Mouse (Mus musculus) intestine, embryonic 14.5 days (tissue): ENCODE measurements around the gene Zfp579. TPM values are rescaled to one million over a fixed set of nuclear protein-coding genes. Genes with fewer than 3 reads are reported as not detected.
"Not testable (repeated sequence)": the region's sequence is repeated elsewhere in the genome, so short reads cannot be mapped to it uniquely, and the experiment has no call there.

Source experiments
- ATAC-seq: fragments of 200-750 bp; cut with Nextera tagmentation; replicated peaks from 2 replicates; pipeline ENCODE4 v1.8.0; 2017; ENCODE audit warnings: low read depth, moderate number of reproducible peaks, moderate TSS enrichment, moderate library complexity; ENCODE audit not compliant: low FRiP score, low TSS enrichment
- DNase-seq: peaks from one replicate; pipeline ENCODE4 v3.0.0-alpha.2; 2018; ENCODE audit warnings: low spot score
- H3K27ac ChIP-seq: fragments of 300-500 bp; sonication (generic); 2 replicates; pipeline ENCODE4 v1.5.1; 2014; ENCODE audit warnings: low read depth, mild to moderate bottlenecking, control low read depth
- H3K27me3 ChIP-seq: fragments of 300-500 bp; sonication (generic); replicated peaks from 2 replicates; pipeline ENCODE4 v1.6.1; 2014; ENCODE audit warnings: low read length, control low read depth; ENCODE audit not compliant: control insufficient read depth, insufficient read depth
- H3K36me3 ChIP-seq: fragments of 300-500 bp; sonication (generic); 2 replicates; pipeline ENCODE4 v1.6.1; 2014; ENCODE audit warnings: low read length, control low read depth; ENCODE audit not compliant: control insufficient read depth, insufficient read depth
- H3K4me1 ChIP-seq: fragments of 300-500 bp; sonication (generic); replicated peaks from 2 replicates; pipeline ENCODE4 v1.6.1; 2014; ENCODE audit warnings: low read length, control low read depth, mixed read lengths; ENCODE audit not compliant: control insufficient read depth, insufficient read depth
- H3K4me2 ChIP-seq: fragments of 300-500 bp; sonication (generic); 2 replicates; pipeline ENCODE4 v1.6.1; 2014; ENCODE audit warnings: low read length
- H3K4me3 ChIP-seq: fragments of 300-500 bp; sonication (generic); 2 replicates; pipeline ENCODE4 v1.5.1; 2014; ENCODE audit warnings: low read depth, low read length, control low read depth, mixed read lengths
- H3K9ac ChIP-seq: fragments of 300-500 bp; sonication (generic); 2 replicates; pipeline ENCODE4 v1.6.1; 2014; ENCODE audit warnings: mild to moderate bottlenecking, low read length
- H3K9me3 ChIP-seq: fragments of 300-500 bp; sonication (generic); 2 replicates; pipeline ENCODE4 v1.6.1; 2016; ENCODE audit warnings: low read length, control low read depth; ENCODE audit not compliant: control insufficient read depth
- WGBS: fragments of 180-500 bp; shearing (Covaris S2); extraction: QIAGEN DNeasy Blood & Tissue Kit; methylation state at CpG from one replicate; pipeline ENCODE4 v1.1.7; 2014; 5-methylcytosine and 5-hydroxymethylcytosine counted together
- polyA plus RNA-seq: library from polyadenylated mRNA; unstranded; fragments of >200 nt; fragmentation: Nextera tagmentation; extraction: Ambion mirVana; gene quantifications from 2 replicates; pipeline ENCODE4 v1.2.1, GENCODE M21; 2014

Gene Zfp579
- polyA plus RNA-seq, 1 experiment from 2014 or later, result 35.4 TPM

GRCm38 (mm10) chr7:5019576-5019975 is 23.6 kb upstream of the Zfp579 start:
- Histone ChIP-seq H3K4me3 (peak overlapping the region; percentile 73), H3K27ac (peak overlapping the region; percentile 94), H3K4me1 (peaks cover 20% of the 10 kb centered on the region), H3K9ac (peak overlapping the region; percentile 49; the same call in 1 of the 2 replicates), H3K4me2 (peak overlapping the region; percentile 95), H3K36me3 (peaks cover 29% of the 10 kb centered on the region)
- not testable (repeated sequence) for ATAC-seq, H3K9me3 ChIP-seq, H3K27me3 ChIP-seq, DNase-seq
- WGBS, result 26% methylated on average over 8 of the region's 8 CpGs

- Histone ChIP-seq H3K4me2 (no peak overlapping the region), H3K4me3 (no peak overlapping the region), H3K9ac (no peak overlapping the region), H3K36me3 (peaks cover 18% of the 10 kb centered on the region), H3K27ac (no peak overlapping the region), H3K27me3 (no peaks in the 10 kb centered on the region), H3K9me3 (peaks cover 2% of the 10 kb centered on the region; the same call in 1 of the 2 replicates), H3K4me1 (peaks cover 20% of the 10 kb centered on the region)
- WGBS, result 96% methylated on average over 21 of the region's 21 CpGs
- DNase-seq (no peak), ATAC-seq (no peak)
Observed at GRCm38 (mm10) chr7:5017931-5018330, 22.0 kb upstream of the Zfp579 start.

- no peak for ATAC-seq
Observed at GRCm38 (mm10) chr7:5017352-5017751, 21.4 kb upstream of the Zfp579 start.

GRCm38 (mm10) chr7:5016920-5017319 is 21.0 kb upstream of the Zfp579 start:
- Histone ChIP-seq H3K36me3 (peaks cover 17% of the 10 kb centered on the region), H3K9ac (no peak overlapping the region), H3K4me3 (no peak overlapping the region)

More at GRCm38 (mm10) chr7:5017352-5017751, 21.4 kb upstream of the Zfp579 start:
- peaks cover 17% of the 10 kb centered on the region for H3K36me3 ChIP-seq
- H3K27ac ChIP-seq, result no peak overlapping the region
- peaks cover 20% of the 10 kb centered on the region for H3K4me1 ChIP-seq
- no peak overlapping the region for H3K4me2 ChIP-seq
- no peak overlapping the region for H3K9ac ChIP-seq
- 92% methylated on average over 16 of the region's 16 CpGs for WGBS
- H3K9me3 ChIP-seq, result peaks cover 2% of the 10 kb centered on the region; the same call in 1 of the 2 replicates
- H3K27me3 ChIP-seq, result no peaks in the 10 kb centered on the region
- H3K4me3 ChIP-seq, result no peak overlapping the region
- DNase-seq, result no peak

GRCm38 (mm10) chr7:5016057-5016456 is 20.1 kb upstream of the Zfp579 start:
- Histone ChIP-seq H3K9ac (peak overlapping the region; percentile 76), H3K27ac (peak overlapping the region; percentile 98), H3K9me3 (peaks cover 2% of the 10 kb centered on the region; the same call in 1 of the 2 replicates), H3K27me3 (no peaks in the 10 kb centered on the region), H3K4me2 (peak overlapping the region; percentile 63), H3K4me1 (peaks cover 12% of the 10 kb centered on the region), H3K4me3 (peak overlapping the region; percentile 64), H3K36me3 (peaks cover 23% of the 10 kb centered on the region)
- ATAC-seq (no peak), DNase-seq (no peak)
- WGBS, result 57% methylated on average over 3 of the region's 3 CpGs

More at GRCm38 (mm10) chr7:5016920-5017319, 21.0 kb upstream of the Zfp579 start:
- DNase-seq, result no peak
- peaks cover 2% of the 10 kb centered on the region; the same call in 1 of the 2 replicates for H3K9me3 ChIP-seq
- H3K4me2 ChIP-seq, result no peak overlapping the region
- no peaks in the 10 kb centered on the region for H3K27me3 ChIP-seq
- H3K27ac ChIP-seq, result no peak overlapping the region
- H3K4me1 ChIP-seq, result peaks cover 20% of the 10 kb centered on the region
- WGBS, result 96% methylated on average over 2 of the region's 2 CpGs
- ATAC-seq, result no peak

- H3K27ac ChIP-seq, result peak within 1 kb of the TSS; percentile 98
- H3K4me1 ChIP-seq, result peaks cover 11% of the 10 kb centered on the region; the same call in 1 of the 2 replicates
- H3K4me2 ChIP-seq, result peak within 1 kb of the TSS; percentile 63
- peaks cover 2% of the 10 kb centered on the region; the same call in 1 of the 2 replicates for H3K9me3 ChIP-seq
- ATAC-seq, result peak; percentile 75
- H3K4me3 ChIP-seq, result peak within 1 kb of the TSS; percentile 64
- peaks cover 30% of the 10 kb centered on the region for H3K36me3 ChIP-seq
- under 1% methylated on average over 52 of the region's 76 CpGs for WGBS
- peak; percentile 97 for DNase-seq
- no peaks in the 10 kb centered on the region for H3K27me3 ChIP-seq
- H3K9ac ChIP-seq, result peak within 1 kb of the TSS; percentile 80
Observed at GRCm38 (mm10) chr7:5015118-5016001, 19.4 kb upstream of the Zfp579 start, which contains the start of gene Gm44973. Gm44973 (plus strand) TSS chr7:5015496.

- peaks cover 2% of the 10 kb centered on the region; the same call in 1 of the 2 replicates for H3K9me3 ChIP-seq
- DNase-seq, result peak; percentile 98
- H3K4me3 ChIP-seq, result peak within 1 kb of the TSS; percentile 64
- ATAC-seq, result peak; percentile 85
- H3K9ac ChIP-seq, result peak within 1 kb of the TSS; percentile 80
- WGBS, result under 1% methylated on average over 42 of the region's 42 CpGs
- peak within 1 kb of the TSS; percentile 63 for H3K4me2 ChIP-seq
- H3K27ac ChIP-seq, result peak within 1 kb of the TSS; percentile 98
- H3K36me3 ChIP-seq, result peaks cover 38% of the 10 kb centered on the region
- H3K4me1 ChIP-seq, result peaks cover 10% of the 10 kb centered on the region; the same call in 1 of the 2 replicates
- no peaks in the 10 kb centered on the region for H3K27me3 ChIP-seq
Observed at GRCm38 (mm10) chr7:5014251-5015117, 18.5 kb upstream of the Zfp579 start, which contains the start of the genes Zfp524 and Fiz1. Zfp524 (plus strand) TSS chr7:5014415. Fiz1 (minus strand) TSS chr7:5014697.
